ENCODE assay signal across 9 mouse cellular contexts in genomic region chr7:127912938-127913337, GRCm38 (mm10). TPM values are rescaled to one million over a fixed set of nuclear protein-coding genes. Genes with fewer than 3 reads are reported as not detected.
A peak's percentile ranks its signal among the peaks of the same experiment; 100 is the strongest.
DNase-seq lines count a peak whose midpoint lies in the region; ATAC-seq and TF ChIP-seq lines count a peak whose summit lies in the region.
"Had no signal": no experiment of that assay in that cellular context is flagged by ENCODE, and none has a peak within 500 bp of the region (broad histone marks: within the 10 kb centered on the region; RNA-seq: fewer than 3 reads in every experiment).

No protein-coding gene starts in this region.

- TF ChIP-seq POLR2A in limb, embryonic 14.5 days (IDR thresholded peaks at IDR 0.05; ENCODE audit: borderline replicate concordance, extremely low read depth, insufficient read depth, insufficient read length) = no peak

- H3K9me3 ChIP-seq in lung, postnatal 0 days (ENCODE audit: low read length) = no peaks in the 10 kb centered on the region
- no peaks in the 10 kb centered on the region for H3K9me3 ChIP-seq in forebrain, embryonic 12.5 days
- H3K9me3 ChIP-seq in limb, embryonic 14.5 days (ENCODE audit: control insufficient read depth, low read length) = no peaks in the 10 kb centered on the region
- no peaks in the 10 kb centered on the region for H3K9me3 ChIP-seq in stomach, embryonic 15.5 days

- peak overlapping the region; percentile 71; the same call in 1 of the 2 replicates for H3K9ac ChIP-seq in lung, postnatal 0 days (replicated peaks; ENCODE audit: low read depth)
- H3K9ac ChIP-seq in forebrain, embryonic 12.5 days = peak overlapping the region; percentile 73
- peak overlapping the region; percentile 62 for H3K9ac ChIP-seq in limb, embryonic 14.5 days (ENCODE audit: low read depth, low read length, severe bottlenecking)
- peak overlapping the region; percentile 73; the same call in 1 of the 2 replicates for H3K9ac ChIP-seq in stomach, embryonic 15.5 days

- H3K4me2 ChIP-seq in lung, postnatal 0 days (replicated peaks; ENCODE audit: low read depth, low read length) = peak overlapping the region; percentile 62
- H3K4me2 ChIP-seq in forebrain, embryonic 12.5 days = peak overlapping the region; percentile 73
- peak overlapping the region; percentile 67 for H3K4me2 ChIP-seq in limb, embryonic 14.5 days (replicated peaks; ENCODE audit: low read depth, low read length, severe bottlenecking)
- peak overlapping the region; percentile 65 for H3K4me2 ChIP-seq in stomach, embryonic 15.5 days

- peaks cover 23% of the 10 kb centered on the region for H3K36me3 ChIP-seq in lung, postnatal 0 days (ENCODE audit: insufficient read depth, low read length)
- H3K36me3 ChIP-seq in forebrain, embryonic 12.5 days (replicated peaks) = peaks cover 46% of the 10 kb centered on the region
- peaks cover 53% of the 10 kb centered on the region for H3K36me3 ChIP-seq in limb, embryonic 14.5 days (ENCODE audit: control insufficient read depth, insufficient read depth, low read length)
- peaks cover 32% of the 10 kb centered on the region for H3K36me3 ChIP-seq in stomach, embryonic 15.5 days

- 16% methylated on average over 4 of the region's 4 CpGs for WGBS in lung, postnatal 0 days
- 44% methylated on average over 4 of the region's 4 CpGs for WGBS in forebrain, embryonic 12.5 days
- 29% methylated on average over 4 of the region's 4 CpGs for WGBS in limb, embryonic 14.5 days
- 20% methylated on average over 4 of the region's 4 CpGs for WGBS in stomach, embryonic 15.5 days

- DNase-seq in lung, postnatal 0 days (ENCODE audit: low spot score) = no peak
- DNase-seq in lung, adult 18-20 months = no peak
- DNase-seq in limb, embryonic 14.5 days (ENCODE audit: low spot score) = no peak
- no peak for DNase-seq in left cerebral cortex, postnatal 10 days (ENCODE audit: extremely low spot score in 1 of 2, low spot score in 2 of 2)
- DNase-seq in thymus, postnatal 14 days = no peak

- H3K4me3 ChIP-seq in lung, postnatal 0 days (ENCODE audit: low read depth, low read length) = peak overlapping the region; percentile 95
- H3K4me3 ChIP-seq in forebrain, embryonic 12.5 days (replicated peaks) = peak overlapping the region; percentile 89
- peak overlapping the region; percentile 58 for H3K4me3 ChIP-seq in limb, embryonic 14.5 days (replicated peaks; ENCODE audit: low read length)
- H3K4me3 ChIP-seq in stomach, embryonic 15.5 days (replicated peaks) = peak overlapping the region; percentile 81

- no peaks in the 10 kb centered on the region for H3K27me3 ChIP-seq in lung, postnatal 0 days (replicated peaks; ENCODE audit: insufficient read depth, low read length)
- no peaks in the 10 kb centered on the region for H3K27me3 ChIP-seq in forebrain, embryonic 12.5 days
- H3K27me3 ChIP-seq in limb, embryonic 14.5 days (ENCODE audit: control insufficient read depth, insufficient read depth, low read length) = no peaks in the 10 kb centered on the region
- no peaks in the 10 kb centered on the region for H3K27me3 ChIP-seq in stomach, embryonic 15.5 days (replicated peaks)

- 0 out of 2 replicates have a peak, but pooled peaks cover 6% of the 10 kb centered on the region for H3K4me1 ChIP-seq in lung, postnatal 0 days (ENCODE audit: insufficient read depth, low read depth, low read length)
- H3K4me1 ChIP-seq in forebrain, embryonic 12.5 days = peaks cover 6% of the 10 kb centered on the region
- H3K4me1 ChIP-seq in limb, embryonic 14.5 days (ENCODE audit: control insufficient read depth, insufficient read depth, low read length) = 0 out of 2 replicates have a peak, but pooled peaks cover 6% of the 10 kb centered on the region
- 0 out of 2 replicates have a peak, but pooled peaks cover 4% of the 10 kb centered on the region for H3K4me1 ChIP-seq in stomach, embryonic 15.5 days

- no peak for ATAC-seq in lung, postnatal 0 days
- no peak for ATAC-seq in forebrain, embryonic 12.5 days (ENCODE audit: low FRiP score)
- ATAC-seq in limb, embryonic 14.5 days (ENCODE audit: low FRiP score, low read depth) = no peak
- ATAC-seq in stomach, embryonic 15.5 days (ENCODE audit: insufficient read depth, low FRiP score, low read depth) = no peak

- no peak for TF ChIP-seq EP300 in lung, postnatal 0 days (IDR thresholded peaks at IDR 0.05)

- intact Hi-C loops in left cerebral cortex, postnatal 10 days (cut with DNase I) = no loop called here

- peak overlapping the region; percentile 90; the same call in 1 of the 2 replicates for H3K27ac ChIP-seq in lung, postnatal 0 days (ENCODE audit: low read length)
- H3K27ac ChIP-seq in forebrain, embryonic 12.5 days = no peak overlapping the region
- H3K27ac ChIP-seq in limb, embryonic 14.5 days (replicated peaks; ENCODE audit: low read depth, low read length) = peak overlapping the region; percentile 81; the same call in 1 of the 2 replicates
- peak overlapping the region; percentile 90 for H3K27ac ChIP-seq in stomach, embryonic 15.5 days

- no peak for TF ChIP-seq CTCF in lung, postnatal 0 days (IDR thresholded peaks at IDR 0.05)

RNA-seq across cellular contexts. Expression of gene Kat8, which starts 0.6 kb away (rescaled TPM):
- polyA plus RNA-seq in lung, postnatal 0 days (2015; fragmentation: Nextera tagmentation; extraction: Ambion mirVana) = 21.1 TPM in 2 replicates
- 46.6 and 52.4 TPM in 2 replicates for polyA plus RNA-seq in forebrain, embryonic 12.5 days (2016; fragmentation: Nextera tagmentation; extraction: Ambion mirVana)
- 35.2 and 43.4 TPM in 2 replicates for polyA plus RNA-seq in limb, embryonic 14.5 days (2012; rRNA removed)
- 39.1 and 45.4 TPM in 2 replicates for polyA plus RNA-seq in limb, embryonic 14.5 days (2014; fragmentation: Nextera tagmentation; extraction: Ambion mirVana)
- 35.0 and 35.6 TPM in 2 replicates for polyA plus RNA-seq in stomach, embryonic 15.5 days (2015; fragmentation: Nextera tagmentation; extraction: Ambion mirVana)
- total RNA-seq in left cerebral cortex, postnatal 10 days (2021) = 10 to 100 TPM; 24.2 to 26.9 TPM

RNA-seq across cellular contexts. Expression of gene Bckdk, which starts 9.1 kb away (rescaled TPM):
- polyA plus RNA-seq in lung, postnatal 0 days (2015; fragmentation: Nextera tagmentation; extraction: Ambion mirVana) = 74.4 and 81.2 TPM in 2 replicates
- polyA plus RNA-seq in forebrain, embryonic 12.5 days (2016; fragmentation: Nextera tagmentation; extraction: Ambion mirVana) = 89.2 and 92.8 TPM in 2 replicates
- polyA plus RNA-seq in limb, embryonic 14.5 days (2012; rRNA removed) = 67.0 and 94.6 TPM in 2 replicates
- polyA plus RNA-seq in limb, embryonic 14.5 days (2014; fragmentation: Nextera tagmentation; extraction: Ambion mirVana) = 116 and 122 TPM in 2 replicates
- 145 and 157 TPM in 2 replicates for polyA plus RNA-seq in stomach, embryonic 15.5 days (2015; fragmentation: Nextera tagmentation; extraction: Ambion mirVana)
- 10 to 100 TPM; 43.0 to 43.2 TPM for total RNA-seq in left cerebral cortex, postnatal 10 days (2021)

RNA-seq across cellular contexts. Expression of gene Prss8, which starts 17.0 kb away (rescaled TPM):
- polyA plus RNA-seq in lung, postnatal 0 days (2015; fragmentation: Nextera tagmentation; extraction: Ambion mirVana) = 141 and 152 TPM in 2 replicates
- 1.5 and 2.4 TPM in 2 replicates for polyA plus RNA-seq in forebrain, embryonic 12.5 days (2016; fragmentation: Nextera tagmentation; extraction: Ambion mirVana)
- 6.3 and 7.0 TPM in 2 replicates for polyA plus RNA-seq in limb, embryonic 14.5 days (2012; rRNA removed)
- 6.2 and 7.0 TPM in 2 replicates for polyA plus RNA-seq in limb, embryonic 14.5 days (2014; fragmentation: Nextera tagmentation; extraction: Ambion mirVana)
- 61.2 and 70.2 TPM in 2 replicates for polyA plus RNA-seq in stomach, embryonic 15.5 days (2015; fragmentation: Nextera tagmentation; extraction: Ambion mirVana)
- under 1 TPM; 0.64 to 0.81 TPM for total RNA-seq in left cerebral cortex, postnatal 10 days (2021)

RNA-seq across cellular contexts. Expression of gene Vkorc1, which starts 17.5 kb away (rescaled TPM):
- polyA plus RNA-seq in lung, postnatal 0 days (2015; fragmentation: Nextera tagmentation; extraction: Ambion mirVana) = 134 TPM in 2 replicates
- 36.6 and 46.6 TPM in 2 replicates for polyA plus RNA-seq in forebrain, embryonic 12.5 days (2016; fragmentation: Nextera tagmentation; extraction: Ambion mirVana)
- polyA plus RNA-seq in limb, embryonic 14.5 days (2012; rRNA removed) = 242 and 335 TPM in 2 replicates
- 244 and 256 TPM in 2 replicates for polyA plus RNA-seq in limb, embryonic 14.5 days (2014; fragmentation: Nextera tagmentation; extraction: Ambion mirVana)
- 186 and 190 TPM in 2 replicates for polyA plus RNA-seq in stomach, embryonic 15.5 days (2015; fragmentation: Nextera tagmentation; extraction: Ambion mirVana)
- 10 to 100 TPM; 23.9 to 24.6 TPM for total RNA-seq in left cerebral cortex, postnatal 10 days (2021)

RNA-seq across cellular contexts. Expression of gene Gm21974, which starts 17.7 kb away (rescaled TPM):
- polyA plus RNA-seq in lung, postnatal 0 days (2015; fragmentation: Nextera tagmentation; extraction: Ambion mirVana) = not detected in 2 replicates
- polyA plus RNA-seq in forebrain, embryonic 12.5 days (2016; fragmentation: Nextera tagmentation; extraction: Ambion mirVana) = not detected in 2 replicates
- not detected in 2 replicates for polyA plus RNA-seq in limb, embryonic 14.5 days (2012; rRNA removed)
- not detected in 2 replicates for polyA plus RNA-seq in limb, embryonic 14.5 days (2014; fragmentation: Nextera tagmentation; extraction: Ambion mirVana)
- polyA plus RNA-seq in stomach, embryonic 15.5 days (2015; fragmentation: Nextera tagmentation; extraction: Ambion mirVana) = not detected in 2 replicates
- total RNA-seq in left cerebral cortex, postnatal 10 days (2021) = not detected
- polyA plus RNA-seq: brain, embryonic 14.5 days; large intestine, adult 2 months had no signal
